Mouse (Mus musculus) adrenal gland, postnatal 25 days (tissue): ENCODE data around the gene Trak1. TPM values are rescaled to one million over a fixed set of nuclear protein-coding genes. Genes with fewer than 3 reads are reported as not detected.
"Not testable (repeated sequence)": the region's sequence is repeated elsewhere in the genome, so short reads cannot be mapped to it uniquely, and the experiment has no call there.

Experiments
- DNase-seq: peaks from one replicate; pipeline ENCODE4 v3.0.0; 2021; ENCODE audit warnings: mixed read lengths
- total RNA-seq: library from RNA; stranded (reverse); gene quantifications from 2 replicates; pipeline ENCODE4 v1.2.3, GENCODE M21; 2021

Gene Trak1
- total RNA-seq, 1 experiment from 2014 or later, result 70.3 TPM

GRCm38 (mm10) chr9:121433745-121434528 lies 136.6 kb downstream of the Trak1 start:
- DNase-seq, result no peak

- DNase-seq, result no peak
Observed at GRCm38 (mm10) chr9:121435332-121435956, 138.1 kb downstream of the Trak1 start.

DNA sequence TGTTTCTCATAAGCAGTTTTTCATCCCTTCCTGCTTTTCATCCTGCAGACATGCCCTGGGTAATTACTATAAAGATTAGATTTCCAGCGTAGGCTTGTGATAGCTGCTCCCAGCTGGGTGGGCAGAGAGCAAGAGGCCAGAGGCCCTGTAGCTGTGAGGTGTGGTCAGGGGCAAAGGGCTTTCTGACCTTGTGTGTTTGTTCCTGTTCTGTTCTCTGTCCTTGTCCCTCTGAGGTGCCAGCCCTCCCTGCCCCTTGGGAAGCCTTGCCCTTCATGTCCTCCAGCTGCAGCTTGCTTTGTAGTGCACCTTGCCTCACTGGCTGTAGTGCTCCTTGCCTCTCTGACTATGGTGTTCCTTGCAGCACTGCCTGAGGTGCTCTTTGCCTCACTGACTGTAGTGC lies 139.2 kb downstream of the Trak1 start:
- DNase-seq, result no peak

DNA sequence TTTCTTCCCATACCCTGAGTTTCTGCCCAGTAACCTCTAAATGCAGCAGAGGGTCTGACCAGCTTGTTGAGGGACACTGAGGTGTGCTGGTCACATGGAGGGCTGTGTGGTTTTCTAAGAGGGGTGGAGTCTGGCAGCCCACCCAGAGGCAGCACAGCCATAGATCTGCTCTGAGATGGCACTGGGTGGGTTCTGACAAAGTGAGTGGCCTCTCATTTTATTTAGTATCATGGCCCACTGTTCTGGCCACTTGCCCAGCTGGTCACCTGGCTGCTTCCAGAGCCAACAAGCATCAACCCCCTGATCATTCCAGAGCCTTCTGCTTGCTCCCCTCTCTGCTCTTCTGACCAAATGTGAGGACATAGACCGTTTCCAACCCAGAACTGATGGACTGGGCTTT lies 144.8 kb downstream of the Trak1 start:
- no peak for DNase-seq

DNA sequence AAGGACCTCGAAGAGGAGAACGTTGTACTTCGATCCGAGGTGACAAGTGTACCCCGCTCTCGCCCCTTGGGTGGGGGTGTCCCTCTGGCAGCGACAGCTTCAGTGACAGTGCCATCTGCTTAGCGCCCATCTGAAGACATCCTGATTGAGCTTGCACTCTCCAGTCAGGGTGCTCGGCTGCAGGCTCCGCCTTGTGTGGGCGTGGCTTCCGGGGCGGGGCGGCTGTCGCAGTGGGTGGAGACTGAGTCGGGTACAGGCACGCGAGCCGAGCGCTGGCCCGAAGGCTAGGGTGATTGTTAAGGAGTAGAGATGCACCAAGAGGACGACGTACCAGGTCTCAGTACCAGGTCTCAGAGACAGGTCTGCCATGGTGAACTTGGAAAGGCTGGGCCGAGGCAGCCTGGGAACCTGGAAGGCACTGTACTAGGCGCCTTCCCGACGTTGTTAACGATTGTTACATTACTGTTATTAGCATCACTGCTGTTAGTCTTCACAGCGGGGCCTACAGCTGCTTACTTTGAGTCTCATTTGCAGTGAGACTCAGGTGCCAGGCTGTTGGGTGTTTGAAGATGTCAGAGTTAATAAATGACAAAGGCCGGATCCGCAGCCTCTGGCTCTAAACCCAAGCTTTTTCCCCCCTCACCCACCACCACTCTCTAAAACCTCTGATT lies 146.5 kb downstream of the Trak1 start:
- DNase-seq, result no peak

GRCm38 (mm10) chr9:121444367-121444707 lies 147.0 kb downstream of the Trak1 start:
- DNase-seq, result no peak

GRCm38 (mm10) chr9:121445364-121445763 lies 148.1 kb downstream of the Trak1 start:
- peak; percentile 54 for DNase-seq

GRCm38 (mm10) chr9:121446431-121446831 lies 149.1 kb downstream of the Trak1 start:
- DNase-seq, result no peak

DNA sequence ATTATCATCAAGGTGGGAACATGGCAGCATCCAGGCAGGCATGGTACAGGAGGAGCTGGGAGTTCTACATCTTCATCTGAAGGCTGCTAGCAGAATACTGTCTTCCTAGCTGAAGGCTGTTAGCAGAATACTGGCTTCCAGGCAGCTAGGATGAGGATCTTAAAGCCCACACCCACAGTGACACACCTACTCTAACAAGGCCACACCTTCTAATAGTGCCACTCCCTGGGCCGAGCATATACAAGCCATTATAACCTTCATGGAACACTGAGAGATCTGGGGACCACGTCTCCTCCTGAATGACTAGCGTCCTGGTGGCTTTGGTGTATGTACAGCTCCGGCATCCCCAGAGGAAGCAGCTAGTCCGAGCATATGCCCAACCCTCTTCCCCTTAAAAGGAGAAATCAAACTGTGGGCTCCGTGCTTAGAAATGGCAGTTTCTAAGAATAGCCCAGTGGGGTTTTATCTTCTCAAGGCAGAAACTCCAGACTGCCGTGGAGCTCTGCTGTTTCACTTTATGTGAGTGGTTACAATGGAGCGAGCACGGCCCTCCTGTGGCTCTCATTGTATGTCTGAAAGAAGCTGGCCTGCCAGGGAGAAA lies 155.1 kb downstream of the Trak1 start:
- not testable (repeated sequence) for DNase-seq

DNA sequence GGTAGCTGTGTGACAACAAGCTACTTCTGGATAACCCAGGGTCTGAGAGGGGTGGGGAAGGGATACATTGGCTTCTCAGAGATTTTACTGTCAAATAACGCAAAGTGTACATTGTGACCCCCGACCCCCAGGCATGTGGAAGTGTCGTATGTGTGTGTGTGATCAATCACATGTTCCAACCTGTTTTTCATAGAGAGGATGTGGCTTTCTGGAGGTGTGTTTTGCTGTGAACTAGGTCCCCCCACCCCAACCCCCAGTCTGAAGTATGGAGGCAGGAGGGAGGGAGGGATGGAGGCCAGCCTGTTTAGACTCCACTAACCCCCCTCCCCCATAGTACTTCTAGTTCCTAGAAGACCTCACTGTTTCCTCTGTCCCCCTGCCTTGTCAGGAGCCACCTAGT lies 157.6 kb downstream of the Trak1 start:
- no peak for DNase-seq

- DNase-seq, result no peak
Observed at GRCm38 (mm10) chr9:121456739-121457515, 159.6 kb downstream of the Trak1 start.

DNA sequence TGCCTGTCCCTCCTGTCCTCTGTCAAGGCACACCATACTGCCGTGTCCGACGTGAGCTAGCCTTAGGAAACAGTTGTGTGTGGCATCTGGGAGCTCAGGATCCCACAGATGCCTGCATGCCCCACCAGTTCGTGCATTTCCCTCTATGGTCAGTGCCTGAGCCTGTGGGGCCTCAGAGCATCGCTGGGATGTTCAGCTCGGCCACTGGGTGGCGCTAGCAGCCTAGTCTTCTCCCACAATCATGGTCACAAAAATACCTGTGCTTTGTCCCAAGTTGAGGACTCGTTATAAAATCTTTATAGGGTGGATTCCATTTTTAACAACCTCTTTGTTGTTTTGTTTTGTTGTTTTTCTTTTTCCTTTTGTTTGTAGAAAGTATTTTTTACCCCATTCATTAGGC lies 161.2 kb downstream of the Trak1 start:
- DNase-seq, result peak; percentile 63

GRCm38 (mm10) chr9:121459950-121460349 lies 162.6 kb downstream of the Trak1 start:
- DNase-seq, result no peak

DNA sequence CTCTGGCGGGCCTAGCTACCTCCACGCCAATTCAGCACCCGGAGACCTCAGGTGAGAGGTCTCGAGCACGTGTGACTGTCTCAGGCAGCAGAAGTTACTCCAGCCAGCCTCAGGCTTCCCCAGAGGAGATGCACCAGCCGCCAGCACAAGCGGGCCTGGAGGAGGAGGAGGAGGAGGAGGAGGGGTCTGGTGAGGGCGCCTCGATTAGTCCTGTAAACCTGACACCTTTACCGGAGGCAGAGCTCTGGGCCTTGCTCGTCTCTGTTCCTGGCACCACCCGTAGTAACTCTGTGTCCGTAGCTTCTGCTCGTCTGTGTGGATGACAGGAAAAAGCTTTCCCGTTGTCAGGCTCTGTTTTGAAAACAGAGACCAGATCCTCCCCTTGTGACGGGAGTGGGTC lies 163.2 kb downstream of the Trak1 start:
- no peak for DNase-seq

DNA sequence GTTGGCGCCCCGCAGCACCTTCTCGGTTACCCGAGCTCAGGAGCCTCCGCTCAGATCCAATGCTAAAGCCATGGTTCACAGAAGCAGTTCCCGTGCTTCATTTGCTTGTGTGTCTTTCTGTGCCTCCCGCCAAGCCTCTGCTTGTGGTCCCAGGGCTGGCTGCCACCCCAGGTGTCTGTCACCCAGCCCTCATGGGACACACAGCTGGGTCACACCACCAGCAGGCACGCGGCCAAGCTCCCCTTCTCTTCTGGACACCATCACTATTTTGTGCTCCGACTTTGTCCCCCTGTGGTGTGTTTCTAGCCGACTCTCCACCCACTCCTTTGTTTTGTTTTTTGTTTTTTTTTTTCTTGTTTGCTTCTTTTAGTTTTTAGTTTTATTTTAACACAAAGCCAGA lies 170.2 kb downstream of the Trak1 start:
- DNase-seq, result no peak

GRCm38 (mm10) chr9:121469711-121470110 lies 172.4 kb downstream of the Trak1 start:
- no peak for DNase-seq

GRCm38 (mm10) chr9:121474771-121475170 lies 177.5 kb downstream of the Trak1 start:
- no peak for DNase-seq

DNA sequence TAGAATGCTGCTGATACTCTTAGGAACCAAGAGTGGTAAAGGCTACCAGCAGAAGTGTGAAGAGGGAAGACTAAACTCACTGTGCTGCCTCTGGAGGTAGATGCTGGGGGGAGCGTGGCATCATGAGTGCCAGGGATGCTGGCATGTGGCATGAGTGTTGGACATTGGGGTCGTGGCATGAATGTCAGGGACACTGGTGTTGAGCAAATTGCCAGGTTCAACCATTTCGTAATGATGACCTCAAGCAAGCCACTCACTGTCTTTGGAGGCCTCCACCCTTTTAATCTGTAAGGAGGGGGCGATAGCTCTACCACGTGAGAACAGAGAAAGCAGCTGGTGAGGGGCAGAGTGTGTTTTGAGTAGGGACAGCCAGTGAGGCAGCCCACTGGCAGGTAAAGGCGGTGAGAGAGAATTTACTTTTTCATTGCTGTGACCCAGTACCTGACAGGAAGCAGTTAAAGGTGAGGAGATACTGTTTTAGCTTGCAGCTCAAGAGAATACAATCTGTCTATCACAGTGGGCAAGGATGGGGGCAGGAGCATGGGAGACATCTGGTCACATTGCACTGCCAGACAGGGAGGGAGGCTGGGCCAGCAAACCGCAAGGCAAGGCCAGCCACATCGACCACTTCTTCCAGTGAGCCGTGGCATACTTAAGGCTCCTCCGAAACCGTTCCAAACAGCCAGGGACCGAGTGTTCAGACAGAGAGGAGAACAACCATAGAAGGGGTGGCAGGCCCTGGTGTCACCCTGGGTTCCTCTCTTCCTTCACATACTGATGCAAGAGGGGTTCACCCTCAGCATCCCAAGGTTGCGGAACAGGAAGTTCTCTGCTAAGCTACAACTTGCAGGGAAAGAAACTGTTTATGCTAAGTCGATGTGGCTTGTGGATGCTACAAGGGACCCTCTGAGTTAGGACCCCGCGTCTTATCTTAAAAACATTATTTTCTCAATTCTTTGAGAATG lies 178.5 kb downstream of the Trak1 start:
- DNase-seq, result no peak

DNA sequence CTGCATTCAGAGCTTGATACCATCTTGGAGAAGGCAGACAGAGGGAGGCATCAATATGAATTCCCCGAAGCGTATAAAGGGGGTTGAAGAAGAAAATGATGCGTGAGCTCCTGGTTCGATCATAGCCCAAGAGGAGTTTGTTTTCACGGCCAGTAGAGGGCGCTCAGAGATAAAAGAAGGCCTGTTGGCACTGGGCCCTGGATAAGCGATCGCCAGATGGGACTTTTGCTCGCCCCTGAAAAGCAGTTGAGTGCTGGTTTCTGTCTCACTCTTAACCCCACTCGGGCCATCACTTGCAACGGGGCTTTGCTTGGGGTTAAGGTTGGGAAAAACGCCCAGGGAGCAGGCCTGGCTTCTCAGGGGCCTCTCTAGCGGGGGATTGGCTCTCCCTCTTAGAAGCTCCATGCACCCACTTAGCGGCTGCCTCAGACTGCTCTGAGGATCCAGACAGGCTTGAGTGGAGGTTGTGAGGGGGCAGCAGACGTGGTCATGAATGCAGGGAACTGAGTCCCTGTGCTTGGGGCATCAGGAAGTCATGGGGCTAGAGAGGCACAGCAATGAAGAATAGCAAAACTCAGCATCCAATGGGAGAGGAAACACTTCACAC lies 180.1 kb downstream of the Trak1 start:
- peak; percentile 60 for DNase-seq

GRCm38 (mm10) chr9:121479453-121479852 lies 182.2 kb downstream of the Trak1 start:
- peak; percentile 50 for DNase-seq

- no peak for DNase-seq
Observed at GRCm38 (mm10) chr9:121487216-121487615, 189.9 kb downstream of the Trak1 start.
